Mouse (Mus musculus) c-Kit-negative CD71-positive TER-119-positive erythroid progenitor cells, embryonic 14.5 days (primary cell): ENCODE measurements around the gene Ccr10.

Experiments used
- DNase-seq: peaks from one replicate; pipeline ENCODE4 v3.0.0-alpha.2; 2013; ENCODE audit warnings: low read depth, low spot score

Gene Ccr10

GRCm38 (mm10) chr11:101188166-101188805, 13.0 kb upstream of the Ccr10 start:
- no peak for DNase-seq

- no peak for DNase-seq
Measured at GRCm38 (mm10) chr11:101187541-101187940, 12.3 kb upstream of the Ccr10 start.

GRCm38 (mm10) chr11:101186526-101187247, 11.4 kb upstream of the Ccr10 start:
- no peak for DNase-seq

- DNase-seq: no peak
Measured at GRCm38 (mm10) chr11:101185441-101185840, 10.2 kb upstream of the Ccr10 start.

- no peak for DNase-seq
Measured at GRCm38 (mm10) chr11:101184984-101185383, 9.7 kb upstream of the Ccr10 start.

- no peak for DNase-seq
Measured at GRCm38 (mm10) chr11:101182771-101183517, 7.7 kb upstream of the Ccr10 start.

- DNase-seq: no peak
Measured at GRCm38 (mm10) chr11:101181961-101182360, 6.7 kb upstream of the Ccr10 start.

- peak; percentile 25 for DNase-seq
Measured at GRCm38 (mm10) chr11:101180846-101181740, 5.8 kb upstream of the Ccr10 start.

GRCm38 (mm10) chr11:101180261-101180660, 5.0 kb upstream of the Ccr10 start:
- no peak for DNase-seq

GRCm38 (mm10) chr11:101179306-101179705, 4.1 kb upstream of the Ccr10 start:
- no peak for DNase-seq

GRCm38 (mm10) chr11:101178061-101179058, 3.1 kb upstream of the Ccr10 start:
- DNase-seq: no peak

GRCm38 (mm10) chr11:101176933-101177773, 1.9 kb upstream of the Ccr10 start:
- no peak for DNase-seq

GRCm38 (mm10) chr11:101176117-101176691, 961 bp upstream of the Ccr10 start:
- no peak for DNase-seq

- no peak for DNase-seq
Measured at GRCm38 (mm10) chr11:101175636-101176116, 433 bp upstream of the Ccr10 start.

- DNase-seq: no peak
Measured at GRCm38 (mm10) chr11:101174389-101174745, 876 bp downstream of the Ccr10 start.

GRCm38 (mm10) chr11:101173631-101174388, 1.4 kb downstream of the Ccr10 start:
- no peak for DNase-seq

GRCm38 (mm10) chr11:101173112-101173511, 2.1 kb downstream of the Ccr10 start:
- no peak for DNase-seq

GRCm38 (mm10) chr11:101172434-101172815, 2.8 kb downstream of the Ccr10 start:
- no peak for DNase-seq
